Mouse (Mus musculus): ENCODE results near the gene C77080. TPM values are rescaled to one million over a fixed set of nuclear protein-coding genes. Genes with fewer than 3 reads are reported as not detected.
A peak's percentile ranks its signal among the peaks of the same experiment; 100 is the strongest.

Gene C77080
- polyA plus RNA-seq, 1 experiment from 2014 or later = 4.6 TPM

DNA sequence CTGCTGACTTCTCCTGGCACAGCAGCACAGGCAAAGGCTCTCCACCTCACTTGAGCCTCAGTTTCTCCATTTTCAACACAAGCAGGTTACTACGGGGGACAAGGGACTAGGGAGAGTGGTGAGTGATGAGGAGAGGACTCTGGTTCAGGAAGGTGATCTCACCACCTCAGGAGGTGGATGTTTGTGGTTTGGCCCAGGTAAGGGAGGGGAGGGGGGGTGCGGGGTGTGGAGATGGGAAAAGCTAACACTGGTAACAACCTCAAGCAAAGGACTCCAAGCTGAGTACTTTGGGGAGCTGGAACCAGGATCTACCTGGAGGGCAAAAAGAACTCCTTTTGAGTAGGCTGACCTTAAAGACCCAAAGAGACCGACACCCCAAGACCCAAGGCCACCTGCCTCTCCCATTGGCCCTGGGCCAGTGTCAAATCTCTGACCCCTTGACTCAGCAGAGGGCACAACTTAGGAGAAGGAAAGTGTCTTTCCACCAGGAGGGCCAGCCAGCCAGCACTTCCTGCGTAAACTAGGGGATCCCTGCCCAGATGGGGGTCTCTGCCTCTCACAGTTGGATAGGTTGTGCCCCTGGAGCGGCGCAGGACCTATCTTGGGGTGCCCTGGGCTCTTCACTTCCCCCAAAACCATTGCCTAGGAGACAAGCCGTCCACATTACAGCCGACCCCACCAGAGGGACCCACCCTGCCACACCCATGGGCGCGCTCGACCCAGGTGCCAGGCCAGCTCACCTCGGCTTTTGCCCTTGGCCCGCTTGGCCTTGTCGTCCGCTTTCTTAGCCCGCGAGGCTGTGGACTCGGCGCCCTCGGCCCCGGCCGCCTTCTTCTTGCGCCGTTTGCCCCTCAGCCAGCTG is 13.6 kb downstream of the C77080 start:
- Histone ChIP-seq H3K4me1 (peaks cover 32% of the 10 kb centered on the region), H3K36me3 (no peaks in the 10 kb centered on the region), H3K27ac (no peak overlapping the region), H3K27me3 (replicated peaks) (peaks cover 62% of the 10 kb centered on the region), H3K4me2 (replicated peaks) (peak overlapping the region; percentile 87), H3K4me3 (peak overlapping the region; percentile 52), H3K9ac (peak overlapping the region; percentile 69), H3K9me3 (no peaks in the 10 kb centered on the region)
- WGBS = 11% methylated on average over 24 of the region's 24 CpGs
- no peak for ATAC-seq (ENCODE audit: low FRiP score, low read depth)

DNA sequence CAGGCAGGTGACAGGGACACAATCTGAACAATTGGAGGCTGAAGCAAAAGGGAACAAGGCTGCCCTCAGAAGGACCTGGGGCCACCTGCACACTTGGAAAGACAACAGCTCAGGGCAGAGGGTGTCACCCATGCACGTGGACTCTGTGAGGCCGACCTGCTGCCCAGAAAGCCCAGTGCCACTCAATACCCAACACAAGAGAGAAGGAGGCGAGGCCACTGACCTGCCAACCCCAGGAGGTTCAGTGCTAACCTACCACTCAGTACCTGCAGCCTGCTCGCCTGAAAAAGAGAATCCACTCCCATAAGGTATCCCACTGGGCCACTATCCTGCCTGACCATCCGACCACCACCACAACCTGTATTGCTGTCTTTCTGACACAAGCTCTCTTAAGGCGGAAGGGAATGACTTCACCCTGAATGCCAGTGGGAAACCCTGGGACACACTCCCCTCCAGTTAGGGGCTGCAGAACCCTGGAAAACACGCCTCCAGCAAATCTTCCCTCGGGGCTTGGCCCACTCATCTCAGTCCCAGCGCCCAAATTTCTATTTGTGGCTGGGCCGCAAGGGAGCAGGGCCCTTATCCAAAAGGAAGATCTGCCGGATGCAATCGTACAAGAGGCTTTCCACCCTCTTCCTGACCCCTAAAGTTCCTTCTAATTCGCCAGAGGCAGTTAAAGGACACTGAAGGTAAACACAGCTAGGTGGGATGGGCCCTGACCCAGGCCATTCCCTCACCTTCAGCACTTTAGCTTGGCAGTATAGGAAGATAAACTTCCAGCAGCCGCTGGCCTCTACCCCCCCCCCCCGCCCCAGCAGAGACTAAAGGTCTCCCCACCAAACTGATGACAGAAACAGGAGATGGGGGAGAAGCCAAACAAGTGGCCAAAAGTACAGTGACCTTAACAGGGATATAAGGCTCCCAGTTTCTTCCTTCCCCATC is 14.6 kb downstream of the C77080 start:
- Histone ChIP-seq H3K9ac (no peak overlapping the region), H3K27ac (no peak overlapping the region), H3K4me1 (peaks cover 39% of the 10 kb centered on the region), H3K36me3 (no peaks in the 10 kb centered on the region), H3K4me3 (no peak overlapping the region), H3K9me3 (no peaks in the 10 kb centered on the region), H3K4me2 (replicated peaks) (0 out of 2 replicates have a peak overlapping the region, but pooled peaks have one; percentile 3), H3K27me3 (replicated peaks) (peaks cover 56% of the 10 kb centered on the region)
- no peak for ATAC-seq (ENCODE audit: low FRiP score, low read depth)
- WGBS = 39% methylated on average over 15 of the region's 15 CpGs

DNA sequence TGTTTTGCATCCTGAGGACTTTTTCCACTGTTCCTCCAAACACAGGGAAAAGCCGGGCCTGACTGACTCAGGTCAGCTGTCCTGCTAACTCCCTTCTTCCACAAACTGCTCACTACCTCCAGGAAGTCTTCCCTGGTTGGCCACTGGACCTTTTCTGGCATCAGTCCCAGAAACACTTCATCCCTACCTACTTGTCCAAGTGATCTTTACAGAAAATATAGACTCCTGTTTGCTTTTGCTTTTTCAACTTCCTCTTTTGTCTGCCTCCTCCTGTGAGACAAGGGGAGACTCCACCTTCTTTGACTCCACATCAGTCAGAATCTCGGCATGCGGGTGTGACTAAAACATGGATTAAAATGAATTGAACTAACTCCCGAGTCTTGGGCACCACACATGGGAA is 16.4 kb downstream of the C77080 start:
- H3K27ac ChIP-seq = no peak overlapping the region
- WGBS = 68% methylated on average over 4 of the region's 4 CpGs
- no peaks in the 10 kb centered on the region for H3K36me3 ChIP-seq
- H3K4me2 ChIP-seq (replicated peaks) = no peak overlapping the region
- no peak overlapping the region for H3K9ac ChIP-seq
- peaks cover 35% of the 10 kb centered on the region for H3K4me1 ChIP-seq
- H3K9me3 ChIP-seq = no peaks in the 10 kb centered on the region
- H3K27me3 ChIP-seq (replicated peaks) = peaks cover 43% of the 10 kb centered on the region
- no peak for ATAC-seq (ENCODE audit: low FRiP score, low read depth)
- H3K4me3 ChIP-seq = no peak overlapping the region

DNA sequence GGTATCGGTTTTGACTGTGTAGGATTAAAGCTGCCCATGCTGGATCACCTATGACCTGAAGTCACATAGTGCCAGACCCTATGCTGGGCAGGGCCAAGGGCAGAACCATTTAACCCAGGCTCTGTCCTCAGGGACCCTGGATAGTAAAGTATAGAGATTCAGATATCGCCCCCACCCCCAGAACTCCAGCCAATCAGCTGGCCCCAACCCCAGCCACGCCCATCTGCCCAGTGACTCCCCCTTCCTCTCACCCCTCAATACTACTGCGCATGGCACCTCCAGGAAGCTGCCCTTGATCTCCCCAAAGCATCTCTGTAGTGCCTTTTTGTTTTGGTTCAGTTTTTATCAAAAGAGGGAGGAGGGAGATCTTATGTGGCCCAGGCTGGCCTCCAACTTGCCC is 18.4 kb downstream of the C77080 start:
- 20% methylated on average over 4 of the region's 4 CpGs for WGBS
- no peak overlapping the region for H3K27ac ChIP-seq
- ATAC-seq (ENCODE audit: low FRiP score, low read depth) = no peak
- no peaks in the 10 kb centered on the region for H3K9me3 ChIP-seq
- H3K4me1 ChIP-seq = peaks cover 34% of the 10 kb centered on the region
- no peak overlapping the region for H3K9ac ChIP-seq
- no peak overlapping the region for H3K4me3 ChIP-seq
- H3K36me3 ChIP-seq = no peaks in the 10 kb centered on the region
- H3K27me3 ChIP-seq (replicated peaks) = peaks cover 25% of the 10 kb centered on the region
- H3K4me2 ChIP-seq (replicated peaks) = no peak overlapping the region

DNA sequence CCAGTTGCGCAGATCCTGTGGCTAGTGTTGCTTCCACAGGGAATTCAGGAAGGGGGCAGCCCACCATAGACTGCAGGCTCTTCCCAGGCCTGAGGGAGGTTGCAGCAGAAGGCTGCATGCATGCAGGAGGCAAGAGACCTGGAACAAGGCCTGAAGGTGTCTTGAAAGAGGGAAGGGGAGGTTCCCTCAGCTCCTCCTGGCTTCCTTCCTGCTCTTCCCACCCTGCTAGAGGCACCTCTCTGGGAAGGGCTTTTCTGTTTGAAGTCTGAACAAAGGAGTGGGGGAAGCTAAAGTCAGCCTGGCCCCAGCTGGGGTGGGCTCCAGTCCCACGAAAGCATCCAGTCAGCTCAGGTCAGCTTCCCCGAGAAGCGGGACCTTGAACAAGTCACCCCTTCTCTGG is 18.9 kb downstream of the C77080 start:
- Histone ChIP-seq H3K27ac (no peak overlapping the region), H3K36me3 (no peaks in the 10 kb centered on the region), H3K27me3 (replicated peaks) (peaks cover 21% of the 10 kb centered on the region), H3K4me2 (replicated peaks) (no peak overlapping the region), H3K9ac (peak overlapping the region; percentile 17; the same call in 1 of the 2 replicates), H3K4me1 (peaks cover 37% of the 10 kb centered on the region), H3K9me3 (no peaks in the 10 kb centered on the region), H3K4me3 (no peak overlapping the region)
- ATAC-seq (ENCODE audit: low FRiP score, low read depth) = no peak
- WGBS = 36% methylated on average over 4 of the region's 4 CpGs

DNA sequence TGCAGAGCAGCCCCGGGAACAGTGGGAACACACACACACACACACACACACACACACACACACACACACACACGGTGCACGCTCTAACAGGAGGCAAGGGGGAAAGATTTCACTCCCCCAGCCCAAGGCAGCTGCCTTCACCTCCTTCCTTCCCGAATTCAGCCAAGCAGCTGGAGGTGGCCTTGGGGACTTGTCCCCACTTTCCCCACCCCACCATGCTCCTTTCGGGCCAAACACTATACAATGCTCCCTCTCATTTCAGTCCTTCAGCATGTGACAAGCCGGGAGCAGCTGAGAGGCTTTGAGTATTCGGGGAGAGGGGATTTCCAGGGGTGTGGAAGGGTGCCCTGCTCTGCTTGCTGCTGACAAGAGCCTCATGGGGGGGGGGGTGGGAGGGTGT is 19.3 kb downstream of the C77080 start:
- Histone ChIP-seq H3K4me1 (peaks cover 41% of the 10 kb centered on the region), H3K9ac (no peak overlapping the region), H3K4me3 (no peak overlapping the region), H3K36me3 (no peaks in the 10 kb centered on the region), H3K27ac (no peak overlapping the region), H3K4me2 (replicated peaks) (no peak overlapping the region), H3K27me3 (replicated peaks) (peaks cover 16% of the 10 kb centered on the region), H3K9me3 (no peaks in the 10 kb centered on the region)
- WGBS = 28% methylated on average over 7 of the region's 7 CpGs
- no peak for ATAC-seq (ENCODE audit: low FRiP score, low read depth)

DNA sequence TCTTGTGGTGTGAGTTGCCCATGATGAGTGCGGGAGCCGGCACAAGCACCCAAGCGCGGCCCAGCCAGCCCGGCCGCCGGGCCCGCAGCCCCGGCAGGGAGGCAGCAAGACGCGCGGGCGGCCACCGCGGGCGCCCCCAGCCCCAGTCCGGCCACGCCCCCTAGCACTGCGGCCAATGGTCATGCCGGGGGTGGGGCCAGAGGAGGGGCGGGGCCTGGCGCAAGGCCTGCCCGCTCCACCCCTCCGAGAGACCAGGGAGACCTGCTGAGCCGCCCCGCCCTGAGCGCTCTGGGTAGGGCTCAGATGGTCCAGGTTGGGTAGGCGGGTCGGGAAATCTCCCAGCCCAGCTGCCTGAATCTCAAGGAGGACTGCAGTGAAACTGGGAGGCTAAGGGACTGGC is 22.1 kb downstream of the C77080 start:
- H3K4me1 ChIP-seq = peaks cover 45% of the 10 kb centered on the region
- H3K9me3 ChIP-seq = no peaks in the 10 kb centered on the region
- H3K9ac ChIP-seq = peak overlapping the region; percentile 83
- WGBS = 2% methylated on average over 27 of the region's 29 CpGs
- ATAC-seq (ENCODE audit: low FRiP score, low read depth) = peak; percentile 89
- H3K36me3 ChIP-seq = no peaks in the 10 kb centered on the region
- no peak overlapping the region for H3K27ac ChIP-seq
- peak overlapping the region; percentile 96 for H3K4me2 ChIP-seq (replicated peaks)
- peak overlapping the region; percentile 80 for H3K4me3 ChIP-seq
- no peaks in the 10 kb centered on the region for H3K27me3 ChIP-seq (replicated peaks)

DNA sequence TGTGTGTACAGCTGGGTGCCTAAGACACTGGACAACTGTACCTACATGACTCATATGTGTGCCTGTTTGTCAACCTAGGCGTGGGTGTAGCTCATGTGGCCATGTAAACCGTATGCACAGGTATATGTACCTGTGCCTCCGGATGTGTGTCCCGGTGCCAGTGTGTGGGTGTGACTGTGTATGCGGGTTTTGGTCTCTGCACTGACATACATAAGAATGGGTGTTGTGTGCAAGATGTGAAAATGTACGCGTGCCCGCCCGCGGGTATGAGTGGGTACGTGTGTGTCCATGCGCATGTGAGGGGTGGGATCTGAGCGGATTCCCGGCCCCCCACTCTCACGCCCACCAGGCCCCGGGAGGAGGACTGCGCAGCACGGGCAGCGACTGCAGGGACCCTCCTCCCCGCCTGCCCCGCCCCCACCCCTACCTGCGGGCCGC is 22.6 kb downstream of the C77080 start:
- H3K4me1 ChIP-seq = peaks cover 45% of the 10 kb centered on the region
- WGBS = 0% methylated on average over 23 of the region's 23 CpGs

DNA sequence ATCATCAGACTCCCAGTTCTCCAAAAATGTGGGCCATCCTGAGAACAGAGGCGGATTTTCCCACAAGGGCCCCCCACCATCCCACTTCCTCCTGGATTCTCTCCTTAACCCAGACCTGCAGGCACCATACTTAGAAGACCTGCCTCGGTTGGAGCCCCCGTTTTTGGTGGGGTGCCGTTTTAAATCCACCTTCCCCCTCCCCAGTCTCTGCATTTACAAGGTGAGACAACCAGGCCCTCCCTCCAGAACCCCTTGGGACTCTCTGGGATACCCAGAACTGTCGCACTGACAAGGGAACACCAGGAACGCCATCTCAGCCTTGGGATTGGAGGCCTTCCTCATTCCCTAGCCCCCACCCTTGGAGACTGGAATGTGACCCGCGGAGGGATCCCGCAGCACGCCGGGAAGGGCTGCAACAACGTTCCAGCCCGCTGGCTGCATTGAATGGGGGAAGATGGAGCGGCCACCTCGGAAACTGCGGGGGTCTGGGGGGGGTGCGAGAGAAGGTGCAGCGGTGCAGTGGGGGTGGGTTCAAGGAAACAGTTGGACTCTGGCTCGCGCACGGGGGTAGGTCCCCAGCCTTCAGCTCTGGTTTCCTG is 23.3 kb downstream of the C77080 start:
- H3K27ac ChIP-seq = no peak overlapping the region

More for the DNA sequence above, 22.6 kb downstream of the C77080 start:
- Histone ChIP-seq H3K9me3 (no peaks in the 10 kb centered on the region), H3K4me3 (peak overlapping the region; percentile 80), H3K36me3 (no peaks in the 10 kb centered on the region), H3K4me2 (replicated peaks) (peak overlapping the region; percentile 96), H3K27me3 (replicated peaks) (no peaks in the 10 kb centered on the region), H3K27ac (no peak overlapping the region), H3K9ac (peak overlapping the region; percentile 83)
- peak; percentile 70 for ATAC-seq (ENCODE audit: low FRiP score, low read depth)

DNA sequence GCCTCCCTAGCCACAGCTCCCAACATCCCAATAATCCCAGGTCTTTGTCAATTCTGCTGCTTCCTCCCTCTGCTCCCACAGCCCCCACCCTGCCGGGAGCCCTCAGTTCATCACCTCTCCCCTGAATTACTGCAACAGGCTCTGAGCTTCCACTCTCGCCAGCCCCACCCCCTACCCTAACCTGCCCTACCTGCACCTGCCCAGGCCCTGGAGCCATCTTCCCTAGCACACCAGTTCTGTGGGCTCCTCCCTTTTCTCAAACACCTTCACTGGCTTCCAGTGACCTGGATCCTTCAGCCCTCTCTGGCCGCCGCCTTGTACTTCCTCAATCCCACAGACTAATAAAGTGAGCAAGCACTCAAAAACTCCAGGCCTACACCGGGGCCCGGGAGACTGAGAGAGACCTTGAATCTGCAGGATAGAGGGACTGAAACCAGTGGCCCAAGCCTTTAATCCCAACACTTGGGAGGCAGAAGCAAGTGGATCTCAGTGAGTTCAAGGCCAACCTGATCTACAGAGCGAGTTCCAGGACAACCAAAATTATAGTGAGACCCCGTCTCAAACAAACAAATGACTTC is 24.9 kb downstream of the C77080 start:
- Histone ChIP-seq H3K9me3 (no peaks in the 10 kb centered on the region), H3K27ac (no peak overlapping the region), H3K4me1 (peaks cover 29% of the 10 kb centered on the region), H3K9ac (no peak overlapping the region), H3K27me3 (replicated peaks) (no peaks in the 10 kb centered on the region), H3K4me3 (no peak overlapping the region), H3K36me3 (no peaks in the 10 kb centered on the region), H3K4me2 (replicated peaks) (no peak overlapping the region)
- 77% methylated on average over 8 of the region's 8 CpGs for WGBS
- no peak for ATAC-seq (ENCODE audit: low FRiP score, low read depth)

More for the DNA sequence above, 23.3 kb downstream of the C77080 start:
- Histone ChIP-seq H3K4me2 (replicated peaks) (peak overlapping the region; percentile 96), H3K4me1 (peaks cover 45% of the 10 kb centered on the region), H3K9ac (peak overlapping the region; percentile 83), H3K9me3 (no peaks in the 10 kb centered on the region), H3K27me3 (replicated peaks) (no peaks in the 10 kb centered on the region), H3K4me3 (peak overlapping the region; percentile 80), H3K36me3 (no peaks in the 10 kb centered on the region)
- WGBS = 7% methylated on average over 21 of the region's 21 CpGs
- ATAC-seq (ENCODE audit: low FRiP score, low read depth) = 0 out of 2 replicates have a peak, but pooled peaks have one; percentile 16

DNA sequence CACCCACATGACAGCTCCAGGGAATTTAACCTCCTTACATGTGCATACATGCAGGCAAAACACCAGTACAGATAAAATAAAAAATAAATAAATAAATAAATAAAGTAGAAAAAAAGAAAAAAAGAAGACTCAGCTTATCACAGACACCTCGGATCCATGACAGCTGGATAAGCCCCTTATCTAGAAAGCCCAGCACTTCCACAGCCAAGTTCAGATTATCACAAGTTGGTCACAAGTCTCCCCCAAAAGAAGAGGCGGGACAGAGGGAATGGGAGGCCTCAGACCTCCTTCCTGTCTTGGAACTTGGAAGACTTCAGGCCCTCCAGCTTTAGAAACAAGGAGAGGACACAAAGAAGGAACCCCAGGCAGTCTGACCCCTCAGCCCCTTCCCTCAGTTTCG is 26.1 kb downstream of the C77080 start:
- no peak overlapping the region for H3K4me3 ChIP-seq
- no peaks in the 10 kb centered on the region for H3K9me3 ChIP-seq
- H3K4me1 ChIP-seq = peaks cover 28% of the 10 kb centered on the region
- WGBS = 75% methylated on average over 3 of the region's 3 CpGs
- H3K9ac ChIP-seq = no peak overlapping the region
- H3K27me3 ChIP-seq (replicated peaks) = no peaks in the 10 kb centered on the region
- H3K27ac ChIP-seq = no peak overlapping the region
- no peak for ATAC-seq (ENCODE audit: low FRiP score, low read depth)
- H3K36me3 ChIP-seq = no peaks in the 10 kb centered on the region
- no peak overlapping the region for H3K4me2 ChIP-seq (replicated peaks)

Measured in neural tube, embryonic 12.5 days (tissue).